Mouse (Mus musculus) cerebellum, adult 9-10 months (tissue): ENCODE measurements around the gene G6pd2.

Source experiments
- DNase-seq: peaks from one replicate; pipeline ENCODE4 v3.0.0; 2022

The G6pd2 gene

DNA sequence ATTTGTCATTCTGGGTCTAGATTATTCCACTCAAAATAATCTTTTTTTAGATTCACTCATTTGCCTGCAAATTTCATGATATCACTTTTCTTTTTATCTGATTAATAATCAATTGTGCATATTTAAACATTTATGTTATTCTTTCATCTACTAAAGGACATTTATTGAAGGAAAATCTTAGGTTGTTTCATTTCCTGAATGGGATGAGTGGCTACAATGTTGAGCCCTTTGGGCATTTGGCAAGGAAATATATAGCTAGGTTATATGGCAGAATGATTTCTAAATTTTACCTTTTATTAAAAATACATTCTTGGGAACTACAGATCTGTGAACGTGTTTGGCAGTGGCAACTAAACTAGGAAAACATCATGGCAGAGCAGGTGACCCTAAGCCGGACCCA is at the start of gene G6pd2:
Gene G6pd2, plus strand, starts transcription at position 301 of the 400 bp plus-strand sequence.
- no peak for DNase-seq

DNA sequence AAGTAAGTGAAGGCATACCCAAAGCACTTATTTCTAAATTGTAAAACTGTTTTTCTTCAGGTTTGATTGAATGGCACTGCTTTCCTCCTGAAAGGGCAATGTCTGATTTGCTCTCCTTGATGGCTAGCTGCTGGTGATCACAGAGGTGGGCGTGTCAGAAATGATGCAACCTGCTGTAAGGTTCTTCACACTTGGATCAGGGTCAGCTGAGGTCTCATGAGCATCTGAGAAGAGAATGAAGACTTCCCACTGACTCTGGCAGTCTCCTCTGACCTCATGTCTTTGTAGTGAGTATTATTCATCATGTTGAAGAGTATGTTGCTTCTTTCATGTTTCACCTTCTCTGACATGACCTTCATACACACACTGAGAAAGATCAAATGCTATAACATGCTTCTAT is 44.4 kb upstream of the G6pd2 start:
- no peak for DNase-seq

DNA sequence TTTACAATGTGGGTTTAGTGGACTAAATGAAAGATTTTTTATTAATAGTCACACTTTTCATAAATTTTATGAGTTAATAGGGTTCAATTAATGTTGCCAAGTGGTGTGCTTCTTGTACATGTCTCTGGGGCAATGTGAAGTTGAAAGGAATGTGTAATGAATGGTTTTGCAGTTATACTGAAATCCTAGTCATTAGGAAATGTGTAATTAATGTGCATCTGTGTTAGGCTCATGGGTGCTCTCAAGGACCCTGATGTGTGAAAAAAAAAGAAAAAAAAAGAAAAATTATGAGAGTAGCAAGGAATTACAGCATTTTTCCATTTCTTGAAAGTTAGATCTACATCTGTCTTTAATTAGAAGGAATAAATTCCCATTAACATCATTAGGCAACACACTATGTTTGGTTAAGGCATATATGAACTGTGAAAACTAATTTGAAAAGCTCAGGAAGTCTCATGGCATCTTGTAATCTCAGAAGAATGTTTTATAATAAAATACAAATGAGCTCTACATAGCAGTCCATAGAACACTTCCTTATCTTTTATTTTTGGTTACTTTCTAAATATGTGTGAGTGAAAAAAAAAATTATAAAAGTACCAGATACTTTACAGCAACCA is 24.4 kb downstream of the G6pd2 start:
- no peak for DNase-seq

DNA sequence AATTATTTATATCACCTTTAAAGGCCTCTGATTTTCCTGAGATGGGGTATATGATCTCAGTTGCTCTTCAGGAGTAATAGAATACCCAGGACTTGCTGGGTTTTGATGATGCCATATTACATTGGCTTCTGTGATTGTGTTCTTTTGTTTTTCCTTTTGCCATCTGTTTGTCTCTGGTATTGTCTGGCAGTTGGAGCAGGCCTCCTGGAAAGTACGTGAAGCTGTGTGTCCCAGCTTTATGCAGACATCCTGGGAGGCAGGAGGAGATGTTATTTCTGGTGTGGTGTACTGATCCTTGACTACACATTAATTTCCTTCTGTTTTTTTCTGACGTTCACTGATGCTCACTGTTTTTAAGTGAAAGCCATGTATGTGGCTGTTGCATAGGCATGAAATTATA is 35.3 kb downstream of the G6pd2 start:
- DNase-seq = no peak
